Mouse (Mus musculus) yolk sac, embryonic 10.5 days (tissue): ENCODE measurements around the gene Hvcn1.

Experiments
- DNase-seq: peaks from one replicate; pipeline ENCODE4 v3.0.0-alpha.2; 2017; ENCODE audit warnings: low spot score

Hvcn1 gene

GRCm38 (mm10) chr5:122234319-122235195, 28.0 kb downstream of the Hvcn1 start:
- DNase-seq, result no peak

DNA sequence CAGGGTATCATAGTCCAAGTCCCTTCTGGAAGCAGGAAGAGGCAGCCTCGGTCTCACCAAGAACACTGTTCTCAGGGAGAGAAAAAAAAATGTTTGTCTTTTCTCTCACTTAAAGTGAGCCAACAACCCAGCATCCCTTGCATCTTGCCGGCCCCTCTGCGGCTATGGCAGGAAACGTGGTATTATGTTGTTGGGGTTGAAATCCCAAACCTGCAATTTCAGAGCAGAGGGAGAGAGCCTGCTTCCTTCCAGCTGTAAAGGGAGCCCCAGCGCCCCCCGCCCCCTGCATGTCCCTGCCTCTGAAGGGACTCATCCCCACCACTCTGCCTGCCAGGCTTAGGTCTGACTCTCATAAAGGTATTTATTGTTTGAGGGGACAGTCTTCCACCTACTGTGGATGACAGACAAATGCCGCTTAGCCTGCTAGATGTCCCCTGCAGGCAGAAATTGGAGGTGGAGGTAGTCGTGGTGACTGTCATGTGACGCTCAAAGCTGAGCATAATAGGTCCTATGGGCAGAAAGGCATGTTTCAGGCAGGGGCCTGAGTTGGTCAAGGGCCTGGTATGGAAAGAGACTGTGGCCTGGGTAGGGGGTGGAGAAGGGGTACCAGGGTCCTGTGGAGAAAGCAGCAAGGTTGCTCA, 28.7 kb downstream of the Hvcn1 start:
- DNase-seq, result no peak

GRCm38 (mm10) chr5:122237200-122237599, 30.6 kb downstream of the Hvcn1 start:
- no peak for DNase-seq

DNA sequence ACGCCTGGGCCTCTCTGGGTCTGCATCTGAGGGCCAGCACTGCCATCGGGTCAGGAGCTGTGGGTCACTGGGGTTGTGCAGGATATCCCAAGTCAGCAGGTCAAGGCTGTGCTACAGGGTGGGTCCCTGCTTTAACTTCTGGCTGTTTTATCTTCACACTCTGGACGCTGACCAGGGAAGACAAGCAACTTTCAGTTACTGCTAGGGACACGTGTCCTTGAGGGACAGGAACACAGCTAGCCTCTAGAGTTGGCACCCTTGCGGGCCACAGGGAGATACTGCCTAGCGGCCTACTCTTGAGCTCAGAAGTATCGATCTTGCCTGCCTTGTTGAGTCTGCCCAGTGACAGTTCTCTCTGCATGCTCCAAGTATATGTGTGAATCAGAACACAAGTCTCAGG, 33.0 kb downstream of the Hvcn1 start:
- DNase-seq, result no peak

DNA sequence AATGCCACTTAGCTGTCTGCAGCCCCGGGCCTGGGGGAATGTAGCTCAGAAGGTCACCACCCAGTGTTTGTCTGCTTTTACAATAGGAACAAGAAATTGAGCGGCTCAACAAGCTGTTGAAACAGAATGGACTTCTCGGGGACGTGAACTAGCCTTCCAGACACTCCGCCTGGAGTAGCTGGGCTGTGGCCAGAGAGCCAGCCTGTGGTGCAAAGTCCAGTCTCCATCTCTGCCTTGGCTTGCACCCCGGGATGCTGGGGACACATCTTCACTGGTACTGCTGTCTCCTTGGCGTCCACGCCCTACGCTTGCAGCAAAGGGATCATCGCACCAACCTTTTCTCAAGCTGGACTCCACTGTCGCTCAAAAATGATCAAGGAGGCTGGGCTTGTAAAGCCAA, 33.9 kb downstream of the Hvcn1 start:
- DNase-seq, result no peak

- DNase-seq, result no peak
These were observed 34.4 kb downstream of the Hvcn1 start for GRCm38 (mm10) chr5:122240989-122241388.

DNA sequence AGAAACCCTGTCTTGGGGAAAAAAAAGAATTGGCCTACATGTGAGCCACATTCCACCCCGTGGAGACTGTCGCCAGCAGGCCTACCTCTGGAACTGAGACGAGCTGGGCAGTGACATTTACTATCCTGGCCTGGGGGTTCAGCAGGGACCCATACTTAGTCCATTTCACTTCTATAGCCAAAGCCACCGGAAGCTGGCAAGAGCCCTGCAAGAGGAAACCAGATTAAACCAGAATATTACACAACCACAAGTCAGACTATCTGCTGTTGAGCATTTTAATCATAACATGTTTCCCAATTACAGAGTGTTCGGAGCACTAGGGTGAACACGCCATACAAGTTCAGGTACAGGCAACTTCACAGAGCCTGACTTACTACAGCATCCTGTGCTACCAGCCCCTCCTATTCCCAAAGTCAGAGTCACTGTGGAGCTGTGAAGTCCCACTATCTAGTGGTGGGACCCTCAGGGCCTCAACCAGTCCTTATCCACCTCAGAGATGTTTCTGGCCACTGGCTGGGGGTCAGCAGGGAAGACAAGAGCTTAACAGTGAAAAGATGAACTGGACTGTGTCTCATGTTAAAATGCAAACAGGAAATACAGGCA, 36.0 kb downstream of the Hvcn1 start:
- DNase-seq, result no peak

DNA sequence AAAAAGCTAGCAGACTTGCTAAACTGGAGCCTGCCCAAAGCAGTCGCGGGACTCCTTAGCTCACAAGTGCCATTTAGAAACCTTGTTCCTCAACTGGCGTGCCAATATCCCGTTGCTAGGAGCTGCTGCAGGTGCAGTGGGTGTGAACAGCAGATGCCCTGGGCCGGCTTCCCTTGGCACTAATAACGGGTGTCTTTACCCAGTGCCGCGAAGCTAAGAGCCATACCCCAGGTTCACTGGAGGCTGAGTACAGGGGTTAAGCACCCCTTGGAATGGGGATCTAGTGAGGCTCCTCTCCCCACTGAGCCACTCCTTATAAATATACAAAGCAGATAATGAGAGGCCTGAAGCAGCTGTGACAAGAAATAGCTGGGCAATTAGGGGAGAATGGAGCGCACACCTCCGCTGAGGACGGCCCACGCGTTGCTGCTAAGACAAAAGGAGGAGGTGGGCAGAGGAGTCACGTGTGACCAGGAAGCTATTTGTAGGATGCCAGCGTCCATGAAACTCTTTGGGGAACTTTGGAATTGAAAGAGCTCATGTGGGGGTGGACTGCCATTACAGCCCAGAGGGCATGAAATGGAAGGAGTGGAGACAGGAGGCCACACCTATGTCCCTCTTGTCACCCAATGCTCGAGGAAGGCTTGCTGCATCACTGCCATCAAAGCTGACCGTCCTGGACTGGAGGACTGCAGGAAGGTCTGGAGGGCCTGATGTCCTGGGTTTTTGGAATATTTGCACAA, 37.3 kb downstream of the Hvcn1 start:
- no peak for DNase-seq

DNA sequence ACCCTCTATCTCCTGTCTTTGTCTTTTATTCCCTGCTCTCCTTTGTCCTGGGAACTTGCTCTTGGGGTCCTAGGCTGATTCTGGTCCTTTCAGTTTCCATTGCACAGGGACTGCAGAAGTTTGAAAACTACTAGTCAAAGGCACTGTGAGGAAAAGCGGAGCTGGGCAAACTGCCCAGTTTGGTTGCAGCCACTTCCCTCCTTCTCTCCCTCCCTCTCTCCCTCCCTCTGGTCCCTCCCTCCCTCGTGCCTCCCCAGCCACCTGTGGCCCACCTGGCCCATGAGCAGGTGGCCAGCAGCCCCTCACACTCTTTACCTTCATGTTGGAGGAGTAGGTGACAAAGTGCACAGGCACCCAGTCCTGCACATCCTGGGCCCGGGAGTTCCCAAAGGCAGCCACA, 38.6 kb downstream of the Hvcn1 start:
- DNase-seq, result no peak

- peak; percentile 50 for DNase-seq
These were observed 40.1 kb downstream of the Hvcn1 start for GRCm38 (mm10) chr5:122246547-122247167.

DNA sequence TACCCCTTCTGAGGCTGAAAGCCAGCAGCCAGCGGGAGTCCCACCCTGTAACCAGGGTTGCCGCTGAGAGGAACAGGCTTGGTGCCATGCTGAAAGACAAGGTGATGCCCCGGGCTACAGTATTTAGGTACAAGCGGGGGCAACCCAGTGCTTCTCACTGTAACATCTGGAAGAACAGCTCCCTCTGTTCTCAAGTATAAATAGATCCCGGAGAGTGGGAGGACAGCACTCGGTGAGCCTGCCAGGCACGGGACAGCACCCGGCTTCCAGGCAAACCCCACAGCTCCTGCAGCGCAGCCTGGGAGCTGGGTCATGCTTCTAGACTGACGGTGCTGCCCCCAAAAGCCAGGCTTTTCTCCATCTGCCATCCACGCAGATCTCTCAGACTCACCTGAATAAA, 40.9 kb downstream of the Hvcn1 start:
- no peak for DNase-seq

DNA sequence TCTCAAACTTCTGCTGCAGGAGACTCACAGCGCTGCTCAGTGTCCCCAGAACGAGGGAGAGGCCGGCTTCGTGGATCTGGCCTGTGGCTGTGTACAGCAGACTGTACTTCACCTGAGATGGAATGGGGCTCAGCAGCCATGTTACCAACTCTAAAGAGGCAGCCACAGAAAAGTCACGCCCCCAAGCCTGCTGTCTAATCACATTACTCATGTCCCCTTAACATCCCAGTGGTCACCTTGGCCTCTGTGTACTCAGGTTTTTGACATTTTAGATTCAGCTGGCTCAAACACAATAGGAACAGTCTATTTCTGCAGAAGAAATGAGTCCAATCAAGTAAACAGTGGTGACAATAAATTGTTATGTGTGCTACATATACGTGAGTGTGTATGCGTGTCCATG, 41.3 kb downstream of the Hvcn1 start:
- DNase-seq, result no peak

GRCm38 (mm10) chr5:122249281-122249680, 42.7 kb downstream of the Hvcn1 start:
- no peak for DNase-seq

DNA sequence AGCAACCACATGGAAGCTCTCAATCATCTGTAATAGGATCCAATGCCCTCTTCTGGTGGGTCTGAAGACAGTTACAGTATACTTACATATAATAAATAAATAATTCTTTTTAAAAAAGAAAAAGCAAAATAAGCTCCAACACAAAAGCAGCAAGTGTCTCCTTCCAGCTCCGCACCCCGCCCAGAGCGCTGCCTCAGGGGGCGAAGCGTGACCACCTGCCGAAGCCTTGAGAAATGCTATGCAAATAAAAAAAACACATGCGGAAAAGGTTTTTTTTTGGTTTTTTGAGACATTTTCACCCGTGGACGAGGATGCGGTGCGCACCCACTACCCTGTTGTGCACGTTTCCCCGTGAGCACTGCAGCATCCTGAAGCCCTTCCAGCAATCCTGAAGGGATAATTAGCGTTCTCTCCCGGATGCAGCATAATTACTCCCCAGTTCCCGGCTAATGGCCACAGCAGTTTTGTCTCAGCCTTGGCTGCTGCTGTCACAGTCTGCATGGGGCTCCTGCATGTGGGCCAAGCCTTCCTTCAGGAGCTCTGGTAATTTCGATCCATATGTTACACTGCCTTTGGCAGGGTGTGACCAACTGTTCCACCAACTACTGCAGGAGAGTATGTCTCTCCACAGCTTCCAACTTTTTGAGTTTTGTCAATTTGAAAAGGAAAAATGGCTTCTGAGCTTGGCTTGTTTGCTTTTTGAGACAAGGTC, 45.4 kb downstream of the Hvcn1 start:
- no peak for DNase-seq

- no peak for DNase-seq
These were observed 51.6 kb downstream of the Hvcn1 start for GRCm38 (mm10) chr5:122258027-122258741.

DNA sequence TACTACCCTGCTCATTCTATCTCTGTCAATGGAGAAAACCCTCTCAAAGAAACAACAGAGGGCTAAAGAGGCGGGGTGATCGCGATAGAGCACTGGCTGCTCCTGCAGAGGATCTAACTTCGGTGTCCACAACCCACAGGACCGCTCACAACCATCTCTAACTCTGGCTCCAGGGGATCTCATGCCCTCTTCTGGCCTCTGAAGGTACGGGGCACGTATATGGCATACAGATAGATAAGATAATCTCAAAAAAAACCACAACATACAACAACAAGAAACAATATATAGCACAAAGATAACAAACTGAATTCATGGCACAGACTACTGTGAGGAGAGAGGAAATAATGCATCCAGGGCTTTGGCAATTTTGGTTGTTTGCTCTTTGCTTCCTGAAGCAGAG, 55.5 kb downstream of the Hvcn1 start:
- DNase-seq, result no peak

- peak; percentile 95 for DNase-seq
These were observed 57.6 kb downstream of the Hvcn1 start, which contains the start of gene Tctn1 for GRCm38 (mm10) chr5:122263933-122264905. Gene Tctn1, minus strand, starts transcription at chr5:122264460.

GRCm38 (mm10) chr5:122265187-122265586, 58.6 kb downstream of the Hvcn1 start:
- no peak for DNase-seq

- DNase-seq, result no peak
These were observed 59.3 kb downstream of the Hvcn1 start for GRCm38 (mm10) chr5:122265942-122266341.
